ENCODE assay signal across 11 mouse cellular contexts in genomic region chr11:28808685-28809084, GRCm38 (mm10). TPM values are rescaled to one million over a fixed set of nuclear protein-coding genes. Genes with fewer than 3 reads are reported as not detected.
DNase-seq lines count a peak whose midpoint lies in the region; ATAC-seq and TF ChIP-seq lines count a peak whose summit lies in the region.
"Had no signal": no experiment of that assay in that cellular context is flagged by ENCODE, and none has a peak within 500 bp of the region (broad histone marks: within the 10 kb centered on the region; RNA-seq: fewer than 3 reads in every experiment).

No protein-coding gene starts in this region.

- H3K9me3 ChIP-seq in forebrain, embryonic 10.5 days: no peaks in the 10 kb centered on the region
- no peaks in the 10 kb centered on the region for H3K9me3 ChIP-seq in forebrain, embryonic 15.5 days
- H3K9me3 ChIP-seq in liver, postnatal 0 days (ENCODE audit: low read length): no peaks in the 10 kb centered on the region
- H3K9me3 ChIP-seq: G1E; heart, embryonic 13.5 days; megakaryocyte, embryonic 14.5 days had no signal

- no peak overlapping the region for H3K9ac ChIP-seq in forebrain, embryonic 15.5 days (replicated peaks)
- no peak overlapping the region for H3K9ac ChIP-seq in liver, postnatal 0 days (replicated peaks)
- H3K9ac ChIP-seq: heart, embryonic 13.5 days had no signal

- no peaks in the 10 kb centered on the region for H3K36me3 ChIP-seq in forebrain, embryonic 10.5 days (replicated peaks)
- no peaks in the 10 kb centered on the region for H3K36me3 ChIP-seq in forebrain, embryonic 15.5 days
- no peaks in the 10 kb centered on the region for H3K36me3 ChIP-seq in liver, postnatal 0 days (replicated peaks; ENCODE audit: insufficient read depth, low read length)
- H3K36me3 ChIP-seq: G1E; heart, embryonic 13.5 days had no signal

- H3K27me3 ChIP-seq in forebrain, embryonic 10.5 days (ENCODE audit: poor library complexity, severe bottlenecking): no peaks in the 10 kb centered on the region
- no peaks in the 10 kb centered on the region for H3K27me3 ChIP-seq in forebrain, embryonic 15.5 days
- no peaks in the 10 kb centered on the region for H3K27me3 ChIP-seq in liver, postnatal 0 days (ENCODE audit: insufficient read depth, low read length)
- H3K27me3 ChIP-seq: heart, embryonic 13.5 days; megakaryocyte, embryonic 14.5 days had no signal

- no peak overlapping the region for H3K4me3 ChIP-seq in forebrain, embryonic 10.5 days
- H3K4me3 ChIP-seq in forebrain, embryonic 15.5 days: no peak overlapping the region
- H3K4me3 ChIP-seq in liver, postnatal 0 days (ENCODE audit: low read depth, low read length): no peak overlapping the region
- H3K4me3 ChIP-seq: heart, embryonic 13.5 days; megakaryocyte, embryonic 14.5 days had no signal

- H3K4me2 ChIP-seq in forebrain, embryonic 15.5 days (replicated peaks): no peak overlapping the region
- H3K4me2 ChIP-seq in liver, postnatal 0 days (ENCODE audit: low read depth, low read length): no peak overlapping the region
- H3K4me2 ChIP-seq: heart, embryonic 13.5 days had no signal

- no peak overlapping the region for H3K27ac ChIP-seq in forebrain, embryonic 10.5 days
- no peak overlapping the region for H3K27ac ChIP-seq in forebrain, embryonic 15.5 days (replicated peaks)
- H3K27ac ChIP-seq in liver, postnatal 0 days (ENCODE audit: low read depth): no peak overlapping the region
- H3K27ac ChIP-seq: heart, embryonic 13.5 days had no signal

- WGBS in forebrain, embryonic 10.5 days: 63% methylated on average over 3 of the region's 3 CpGs
- 66% methylated on average over 3 of the region's 3 CpGs for WGBS in forebrain, embryonic 15.5 days
- 59% methylated on average over 3 of the region's 3 CpGs for WGBS in liver, postnatal 0 days (ENCODE audit: insufficient replicate concordance)

- peak; percentile 17 for DNase-seq in forebrain, embryonic 10.5 days (ENCODE audit: extremely low spot score, low spot score)
- no peak for DNase-seq in liver, postnatal 0 days
- DNase-seq in liver: no peak
- DNase-seq in adrenal gland, postnatal 36 days: peak; percentile 35 to 47
- peak; percentile 38 for DNase-seq in kidney, adult 9 months
- DNase-seq in retina, postnatal 7 days (ENCODE audit: low read depth, low spot score): peak; percentile 19
- no peak for DNase-seq in spleen, adult 18-20 months

- no peak for ATAC-seq in forebrain, embryonic 15.5 days (replicated peaks)
- no peak for ATAC-seq in liver, postnatal 0 days

- no peaks in the 10 kb centered on the region for H3K4me1 ChIP-seq in forebrain, embryonic 10.5 days
- no peaks in the 10 kb centered on the region for H3K4me1 ChIP-seq in forebrain, embryonic 15.5 days
- no peaks in the 10 kb centered on the region for H3K4me1 ChIP-seq in liver, postnatal 0 days (ENCODE audit: insufficient read depth)
- H3K4me1 ChIP-seq: megakaryocyte, embryonic 14.5 days had no signal

- TF ChIP-seq CTCF in liver, postnatal 0 days (IDR thresholded peaks at IDR 0.05; ENCODE audit: low read depth): peak; percentile 56

- TF ChIP-seq EP300 in liver, postnatal 0 days (IDR thresholded peaks at IDR 0.05; ENCODE audit: low read depth): no peak

RNA-seq across cellular contexts. Expression of gene Efemp1, which starts 44.3 kb away (rescaled TPM):
- polyA plus RNA-seq in forebrain, embryonic 10.5 days (2016; fragmentation: Nextera tagmentation; extraction: Ambion mirVana): 4.2 and 5.2 TPM in 2 replicates
- polyA plus RNA-seq in forebrain, embryonic 15.5 days (2015; fragmentation: Nextera tagmentation; extraction: Ambion mirVana): 2.3 and 2.5 TPM in 2 replicates
- polyA plus RNA-seq in liver, postnatal 0 days (2015; fragmentation: Nextera tagmentation; extraction: Ambion mirVana): 2.3 and 2.5 TPM in 2 replicates
- total RNA-seq in adrenal gland, postnatal 36 days (2021): 100 to 1,000 TPM in 1 of 2 experiments, 10 to 100 TPM in 1; 33.5 to 107 TPM
- polyA plus RNA-seq: G1E had no signal

Comparison
In these comparisons a context has a peak if more than half of its experiments do, and no peak if none do; other contexts are left out.
1. DNase-seq: peak in forebrain, embryonic 10.5 days (single experiment), adrenal gland, postnatal 36 days (2 of 2), kidney, adult 9 months (single experiment) and retina, postnatal 7 days (single experiment); none in liver, postnatal 0 days (single experiment), liver (single experiment) and spleen, adult 18-20 months (0 of 2).